Mouse (Mus musculus) testis, adult 2 months (tissue): Measurements from ENCODE around the gene Parp16. TPM values are rescaled to one million over a fixed set of nuclear protein-coding genes. Genes with fewer than 3 reads are reported as not detected.
A peak's percentile ranks its signal among the peaks of the same experiment; 100 is the strongest.

Source experiments
- H3K27ac ChIP-seq: fragments of 200-500 bp; 2 replicates; pipeline ENCODE4 v1.5.1; 2012; ENCODE audit warnings: low read depth, low read length; ENCODE audit not compliant: control insufficient read depth, insufficient read depth
- H3K27me3 ChIP-seq: fragments of 200-500 bp; 2 replicates; pipeline ENCODE4 v1.6.1; 2012; ENCODE audit warnings: mild to moderate bottlenecking, low read length, moderate library complexity; ENCODE audit not compliant: control insufficient read depth, insufficient read depth
- H3K36me3 ChIP-seq: fragments of 200-500 bp; 2 replicates; pipeline ENCODE4 v1.6.1; 2012; ENCODE audit warnings: mild to moderate bottlenecking, low read length; ENCODE audit not compliant: control insufficient read depth, insufficient read depth
- H3K4me1 ChIP-seq: fragments of 200-500 bp; 2 replicates; pipeline ENCODE4 v1.6.1; 2012; ENCODE audit warnings: low read length; ENCODE audit not compliant: control insufficient read depth, insufficient read depth
- H3K4me3 ChIP-seq: fragments of 200-500 bp; 2 replicates; pipeline ENCODE4 v1.5.1; 2012; ENCODE audit warnings: low read depth, mild to moderate bottlenecking, low read length, moderate library complexity, mixed read lengths; ENCODE audit not compliant: control insufficient read depth
- CTCF ChIP-seq: fragments of 200-500 bp; IDR thresholded peaks from 2 replicates; pipeline ENCODE4 v1.5.1; 2012; ENCODE audit warnings: low read depth, mild to moderate bottlenecking, inconsistent platforms, low read length, moderate library complexity; ENCODE audit not compliant: control insufficient read depth, insufficient read depth, insufficient replicate concordance
- POLR2A ChIP-seq: fragments of 200-500 bp; IDR thresholded peaks from 2 replicates; pipeline ENCODE4 v1.6.1; 2012; ENCODE audit warnings: low read depth, mild to moderate bottlenecking, inconsistent platforms, low read length, moderate library complexity; ENCODE audit not compliant: control insufficient read depth
- polyA plus RNA-seq: library from polyadenylated mRNA; depleted of rRNA; stranded (reverse); fragments of >200 nt; gene quantifications from 2 replicates; pipeline ENCODE4 v1.2.3, GENCODE M21; 2012

The Parp16 gene
- polyA plus RNA-seq, 1 experiment: 2.3 TPM

DNA sequence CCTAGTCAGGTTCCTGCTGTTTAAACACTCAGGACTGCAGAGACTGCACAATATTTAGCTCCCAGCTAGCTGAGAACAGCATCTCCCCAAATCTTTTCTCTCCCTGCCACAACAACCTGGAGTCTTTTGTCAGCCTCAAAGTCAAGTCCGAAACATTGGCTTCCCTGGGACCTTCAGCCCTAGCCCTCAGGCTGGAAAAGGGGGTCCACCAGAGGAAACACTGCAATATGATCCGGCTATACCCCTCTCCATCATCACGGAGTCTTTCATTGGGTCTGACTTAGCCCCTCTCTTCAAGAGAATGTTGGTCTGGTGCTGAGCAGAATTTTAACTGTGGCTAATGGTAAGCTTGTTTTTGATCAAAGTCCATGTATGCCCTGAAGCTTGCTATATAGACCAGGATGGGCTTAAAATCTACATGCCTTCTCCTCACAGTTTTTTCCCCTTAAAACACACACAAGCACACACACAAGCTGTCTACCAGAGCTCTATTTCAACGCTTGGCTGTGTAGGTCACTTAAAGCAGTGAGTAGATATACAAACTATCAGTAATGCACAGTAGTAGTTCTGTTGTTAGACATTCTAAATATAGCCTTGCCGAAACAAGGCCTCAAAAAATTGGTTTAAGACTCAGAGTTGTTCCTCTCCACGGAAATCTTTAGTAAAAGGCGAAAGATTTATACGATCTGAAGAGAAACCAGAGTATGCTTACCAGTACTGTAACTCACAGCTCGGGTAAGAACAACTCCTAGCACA, 1.0 kb downstream of the Parp16 start:
- no peak for TF ChIP-seq POLR2A
- H3K27me3 ChIP-seq: no peaks in the 10 kb centered on the region
- peaks cover 32% of the 10 kb centered on the region for H3K4me1 ChIP-seq
- no peak overlapping the region for H3K4me3 ChIP-seq
- H3K27ac ChIP-seq: peak overlapping the region; percentile 77
- no peaks in the 10 kb centered on the region for H3K36me3 ChIP-seq

GRCm38 (mm10) chr9:65196738-65197569, 1.8 kb downstream of the Parp16 start:
- H3K4me3 ChIP-seq: no peak overlapping the region; the same call in 1 of the 2 replicates
- H3K27me3 ChIP-seq: no peaks in the 10 kb centered on the region
- TF ChIP-seq CTCF (peak; percentile 72; the same call in 1 of the 2 replicates), POLR2A (no peak)
- H3K36me3 ChIP-seq: no peaks in the 10 kb centered on the region
- peak overlapping the region; percentile 58 for H3K27ac ChIP-seq
- H3K4me1 ChIP-seq: peaks cover 32% of the 10 kb centered on the region

DNA sequence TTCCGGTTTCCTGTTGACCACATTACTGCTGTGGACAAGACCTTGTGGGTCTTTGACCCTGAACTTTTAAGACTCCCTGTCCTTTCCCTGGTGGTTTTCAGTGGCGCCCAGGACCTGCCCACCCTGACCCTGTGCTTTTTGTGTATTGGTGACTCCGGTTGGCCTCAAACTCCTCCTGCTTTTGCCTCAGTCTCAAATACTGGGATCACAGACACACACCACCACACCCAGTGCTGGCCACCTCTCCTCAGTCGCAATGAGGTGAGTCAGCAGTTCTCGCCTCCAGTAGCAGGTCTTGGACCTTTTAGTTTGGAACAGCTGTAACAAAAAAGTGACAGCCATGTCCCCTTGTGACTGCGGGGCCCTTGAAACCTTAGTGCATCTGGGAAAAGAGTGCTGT, 2.7 kb downstream of the Parp16 start:
- TF ChIP-seq POLR2A (no peak), CTCF (no peak)
- no peaks in the 10 kb centered on the region for H3K36me3 ChIP-seq
- no peaks in the 10 kb centered on the region for H3K27me3 ChIP-seq
- H3K4me3 ChIP-seq: no peak overlapping the region
- peaks cover 25% of the 10 kb centered on the region for H3K4me1 ChIP-seq
- no peak overlapping the region; the same call in 1 of the 2 replicates for H3K27ac ChIP-seq

DNA sequence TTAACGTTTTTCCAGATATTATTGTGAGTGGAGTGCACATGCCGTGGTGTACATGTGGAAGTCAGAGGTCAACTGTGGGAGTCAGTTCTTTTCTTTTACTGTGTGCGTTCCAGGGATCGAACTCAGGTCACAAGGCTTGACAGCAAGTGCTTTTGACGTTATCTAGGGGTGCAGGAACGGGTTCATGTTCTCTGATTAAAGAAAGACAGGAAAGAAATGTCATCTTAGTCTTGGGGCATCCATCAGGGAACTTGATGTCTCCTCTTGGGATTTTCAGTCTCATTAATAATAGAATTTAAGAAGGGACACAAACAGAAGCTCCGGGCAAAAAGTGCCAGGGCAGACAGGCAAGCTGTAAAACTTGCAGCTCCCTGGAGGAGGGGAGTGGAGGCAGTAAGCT, 4.6 kb downstream of the Parp16 start:
- no peak for TF ChIP-seq CTCF
- no peak for TF ChIP-seq POLR2A
- H3K4me3 ChIP-seq: no peak overlapping the region
- H3K27me3 ChIP-seq: no peaks in the 10 kb centered on the region
- peak overlapping the region; percentile 70 for H3K27ac ChIP-seq
- H3K36me3 ChIP-seq: no peaks in the 10 kb centered on the region
- H3K4me1 ChIP-seq: peaks cover 16% of the 10 kb centered on the region

DNA sequence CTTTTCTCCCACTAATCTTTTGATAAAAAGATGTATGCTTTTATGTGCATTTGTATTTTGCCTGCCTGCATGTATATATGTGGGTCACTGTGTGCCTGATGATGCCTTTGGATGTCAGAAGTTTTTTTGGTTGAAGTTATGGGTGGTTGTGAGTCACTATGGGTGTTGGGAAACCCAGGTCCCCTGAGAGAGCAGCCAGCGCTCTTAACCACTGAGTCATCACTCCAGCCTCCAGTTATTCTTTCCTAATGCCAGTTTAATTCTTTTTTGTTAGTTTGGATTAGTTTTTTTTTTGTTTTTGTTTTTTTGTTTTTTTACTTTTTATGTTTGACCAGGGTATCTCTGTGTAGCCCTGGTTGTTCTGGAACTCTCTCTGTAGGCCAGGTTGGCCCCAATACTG, 5.5 kb downstream of the Parp16 start:
- no peaks in the 10 kb centered on the region for H3K36me3 ChIP-seq
- H3K4me3 ChIP-seq: no peak overlapping the region
- peaks cover 8% of the 10 kb centered on the region for H3K4me1 ChIP-seq
- no peak for TF ChIP-seq POLR2A
- no peak for TF ChIP-seq CTCF
- peak overlapping the region; percentile 70; the same call in 1 of the 2 replicates for H3K27ac ChIP-seq
- H3K27me3 ChIP-seq: no peaks in the 10 kb centered on the region

GRCm38 (mm10) chr9:65201021-65201380, 5.8 kb downstream of the Parp16 start:
- no peak overlapping the region; the same call in 1 of the 2 replicates for H3K27ac ChIP-seq
- TF ChIP-seq POLR2A (no peak), CTCF (no peak)
- no peaks in the 10 kb centered on the region for H3K36me3 ChIP-seq
- no peak overlapping the region for H3K4me3 ChIP-seq
- H3K27me3 ChIP-seq: no peaks in the 10 kb centered on the region
- H3K4me1 ChIP-seq: peaks cover 5% of the 10 kb centered on the region
